Mouse (Mus musculus): ENCODE results near the gene Cdc7. TPM values are rescaled to one million over a fixed set of nuclear protein-coding genes. Genes with fewer than 3 reads are reported as not detected.

Cdc7 gene
- total and polyA plus RNA-seq, 2 experiments from 2014 or later = 23.5 to 36.8 TPM

- no peak for DNase-seq
- H3K4me2 ChIP-seq (ENCODE audit: low read depth) = no peak overlapping the region
- no peaks in the 10 kb centered on the region for H3K9me3 ChIP-seq (ENCODE audit: low read length)
- H3K36me3 ChIP-seq (ENCODE audit: insufficient read depth) = no peaks in the 10 kb centered on the region
- ATAC-seq = no peak
- no peak overlapping the region for H3K27ac ChIP-seq (ENCODE audit: low read depth, low read length)
- H3K9ac ChIP-seq = no peak overlapping the region
- H3K27me3 ChIP-seq (ENCODE audit: insufficient read depth, low read length) = no peaks in the 10 kb centered on the region
- H3K4me3 ChIP-seq (ENCODE audit: low read depth, low read length) = no peak overlapping the region
- WGBS = 94% methylated on average over 14 of the region's 14 CpGs
- no peaks in the 10 kb centered on the region for H3K4me1 ChIP-seq (ENCODE audit: insufficient read depth)
- no peak for TF ChIP-seq CTCF (IDR thresholded peaks at IDR 0.05; ENCODE audit: low read depth)
These were observed 57.4 kb downstream of the Cdc7 start for GRCm38 (mm10) chr5:107021291-107022063.

GRCm38 (mm10) chr5:107022064-107022428 is 57.9 kb downstream of the Cdc7 start:
- no peak overlapping the region for H3K4me2 ChIP-seq (ENCODE audit: low read depth)
- no peaks in the 10 kb centered on the region for H3K4me1 ChIP-seq (ENCODE audit: insufficient read depth)
- DNase-seq = no peak
- no peak for ATAC-seq
- H3K27ac ChIP-seq (ENCODE audit: low read depth, low read length) = no peak overlapping the region
- no peaks in the 10 kb centered on the region for H3K36me3 ChIP-seq (ENCODE audit: insufficient read depth)
- no peak overlapping the region for H3K4me3 ChIP-seq (ENCODE audit: low read depth, low read length)
- TF ChIP-seq CTCF (IDR thresholded peaks at IDR 0.05; ENCODE audit: low read depth) = no peak
- WGBS = 97% methylated on average over 3 of the region's 3 CpGs
- H3K9ac ChIP-seq = no peak overlapping the region
- no peaks in the 10 kb centered on the region for H3K9me3 ChIP-seq (ENCODE audit: low read length)
- no peaks in the 10 kb centered on the region for H3K27me3 ChIP-seq (ENCODE audit: insufficient read depth, low read length)

GRCm38 (mm10) chr5:107023951-107024350 is 59.8 kb downstream of the Cdc7 start:
- H3K9ac ChIP-seq = no peak overlapping the region
- no peak for ATAC-seq
- 72% methylated on average over 5 of the region's 5 CpGs for WGBS

DNA sequence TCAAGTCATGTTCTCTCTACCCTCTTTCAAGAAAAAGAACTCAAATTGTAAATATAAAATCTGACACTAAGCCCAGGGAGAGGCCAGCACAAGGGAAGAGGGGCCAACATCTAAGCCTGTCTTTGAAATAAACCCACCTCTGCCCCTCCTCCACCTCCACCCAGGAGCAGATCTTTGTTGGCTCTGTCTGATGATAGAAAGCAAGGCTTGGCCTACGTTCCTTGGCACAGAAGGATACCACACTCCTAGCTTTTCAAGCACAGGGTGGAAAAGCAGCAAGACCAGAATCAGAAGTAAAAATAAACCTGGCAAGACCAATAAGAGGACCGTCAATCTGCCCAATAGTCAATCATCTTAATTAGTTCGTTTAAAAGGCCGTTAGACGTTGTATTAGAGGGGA is 61.2 kb downstream of the Cdc7 start:
- H3K9ac ChIP-seq = no peak overlapping the region
- no peak for TF ChIP-seq CTCF (IDR thresholded peaks at IDR 0.05; ENCODE audit: low read depth)
- WGBS = 44% methylated on average over 5 of the region's 5 CpGs
- H3K4me2 ChIP-seq (ENCODE audit: low read depth) = no peak overlapping the region
- DNase-seq (no peak), ATAC-seq (no peak)
- no peaks in the 10 kb centered on the region for H3K4me1 ChIP-seq (ENCODE audit: insufficient read depth)
- no peaks in the 10 kb centered on the region for H3K36me3 ChIP-seq (ENCODE audit: insufficient read depth)
- no peak overlapping the region for H3K4me3 ChIP-seq (ENCODE audit: low read depth, low read length)
- no peaks in the 10 kb centered on the region for H3K27me3 ChIP-seq (ENCODE audit: insufficient read depth, low read length)
- H3K9me3 ChIP-seq (ENCODE audit: low read length) = no peaks in the 10 kb centered on the region
- no peak overlapping the region for H3K27ac ChIP-seq (ENCODE audit: low read depth, low read length)

More at GRCm38 (mm10) chr5:107023951-107024350, 59.8 kb downstream of the Cdc7 start:
- no peaks in the 10 kb centered on the region for H3K4me1 ChIP-seq (ENCODE audit: insufficient read depth)
- no peak for TF ChIP-seq CTCF (IDR thresholded peaks at IDR 0.05; ENCODE audit: low read depth)
- H3K36me3 ChIP-seq (ENCODE audit: insufficient read depth) = no peaks in the 10 kb centered on the region
- no peak overlapping the region for H3K4me2 ChIP-seq (ENCODE audit: low read depth)
- H3K27me3 ChIP-seq (ENCODE audit: insufficient read depth, low read length) = no peaks in the 10 kb centered on the region
- no peak overlapping the region for H3K4me3 ChIP-seq (ENCODE audit: low read depth, low read length)
- H3K27ac ChIP-seq (ENCODE audit: low read depth, low read length) = no peak overlapping the region
- DNase-seq = no peak
- H3K9me3 ChIP-seq (ENCODE audit: low read length) = no peaks in the 10 kb centered on the region

DNA sequence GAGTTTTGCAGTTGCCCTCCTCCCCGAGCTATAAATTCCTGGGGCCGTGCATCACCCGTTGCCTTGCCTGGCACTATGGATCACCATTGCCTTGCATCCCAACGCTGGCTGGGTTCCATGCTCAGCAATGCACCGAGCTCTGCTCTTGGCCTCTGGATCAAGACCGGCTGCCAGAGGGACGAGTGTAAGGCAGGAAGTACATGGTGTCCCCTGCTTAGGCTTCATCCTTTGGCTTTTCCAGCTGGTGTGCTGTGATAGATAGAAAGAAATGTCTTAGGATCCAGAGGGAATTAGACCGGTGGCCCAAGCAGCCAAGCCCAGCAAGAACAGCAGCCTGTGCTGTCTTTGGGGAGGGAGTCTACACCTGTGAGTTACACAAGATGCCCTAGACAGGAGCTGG is 61.7 kb downstream of the Cdc7 start:
- no peak for TF ChIP-seq CTCF (IDR thresholded peaks at IDR 0.05; ENCODE audit: low read depth)
- H3K9me3 ChIP-seq (ENCODE audit: low read length) = no peaks in the 10 kb centered on the region
- H3K27ac ChIP-seq (ENCODE audit: low read depth, low read length) = no peak overlapping the region
- no peak overlapping the region for H3K4me2 ChIP-seq (ENCODE audit: low read depth)
- H3K9ac ChIP-seq = no peak overlapping the region
- H3K36me3 ChIP-seq (ENCODE audit: insufficient read depth) = no peaks in the 10 kb centered on the region
- ATAC-seq (no peak), DNase-seq (no peak)
- H3K4me1 ChIP-seq (ENCODE audit: insufficient read depth) = no peaks in the 10 kb centered on the region
- WGBS = 66% methylated on average over 8 of the region's 8 CpGs
- no peak overlapping the region for H3K4me3 ChIP-seq (ENCODE audit: low read depth, low read length)
- no peaks in the 10 kb centered on the region for H3K27me3 ChIP-seq (ENCODE audit: insufficient read depth, low read length)

DNA sequence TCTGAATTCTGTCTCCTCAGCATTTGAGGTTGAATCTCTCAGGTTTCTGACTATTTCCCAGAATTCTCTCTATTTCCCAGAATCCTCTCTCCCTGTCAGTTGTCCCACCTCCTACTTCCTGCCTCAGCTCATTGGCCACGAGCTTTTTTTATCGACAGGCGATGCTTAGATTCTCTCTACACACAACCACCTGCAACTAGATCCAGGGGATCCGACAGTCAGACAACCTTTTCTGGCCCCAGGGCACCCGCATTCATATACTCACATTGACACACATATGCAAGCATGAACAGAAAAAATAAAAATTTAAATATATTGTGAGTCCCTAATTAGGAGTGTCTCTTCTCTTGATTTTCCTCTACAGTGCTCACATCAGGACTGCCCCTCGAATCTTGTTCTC is 63.5 kb downstream of the Cdc7 start:
- Histone ChIP-seq H3K9ac (no peak overlapping the region), H3K27me3 (ENCODE audit: insufficient read depth, low read length) (no peaks in the 10 kb centered on the region), H3K4me2 (ENCODE audit: low read depth) (no peak overlapping the region), H3K4me1 (ENCODE audit: insufficient read depth) (no peaks in the 10 kb centered on the region), H3K4me3 (ENCODE audit: low read depth, low read length) (no peak overlapping the region), H3K27ac (ENCODE audit: low read depth, low read length) (no peak overlapping the region), H3K9me3 (ENCODE audit: low read length) (no peaks in the 10 kb centered on the region), H3K36me3 (ENCODE audit: insufficient read depth) (no peaks in the 10 kb centered on the region)
- DNase-seq (no peak), ATAC-seq (no peak)
- 90% methylated on average over 6 of the region's 6 CpGs for WGBS
- no peak for TF ChIP-seq CTCF (IDR thresholded peaks at IDR 0.05; ENCODE audit: low read depth)

GRCm38 (mm10) chr5:107028557-107028956 is 64.4 kb downstream of the Cdc7 start:
- TF ChIP-seq CTCF (IDR thresholded peaks at IDR 0.05; ENCODE audit: low read depth) = no peak
- H3K9ac ChIP-seq = no peak overlapping the region
- no peak overlapping the region for H3K4me3 ChIP-seq (ENCODE audit: low read depth, low read length)
- no peak overlapping the region for H3K4me2 ChIP-seq (ENCODE audit: low read depth)
- ATAC-seq (no peak), DNase-seq (no peak)
- no peaks in the 10 kb centered on the region for H3K9me3 ChIP-seq (ENCODE audit: low read length)
- H3K27me3 ChIP-seq (ENCODE audit: insufficient read depth, low read length) = no peaks in the 10 kb centered on the region
- no peaks in the 10 kb centered on the region for H3K4me1 ChIP-seq (ENCODE audit: insufficient read depth)
- H3K36me3 ChIP-seq (ENCODE audit: insufficient read depth) = no peaks in the 10 kb centered on the region
- no peak overlapping the region for H3K27ac ChIP-seq (ENCODE audit: low read depth, low read length)
- 33% methylated on average over 1 of the region's 1 CpGs for WGBS
